Mouse (Mus musculus) brain, embryonic 14.5 days (tissue): ENCODE results near the gene Zdhhc18.

Experiments used
- CTCF ChIP-seq: fragments of 200-500 bp; IDR thresholded peaks from 2 replicates; pipeline ENCODE4 v1.5.1; 2012; ENCODE audit warnings: inconsistent platforms, mild to moderate bottlenecking, moderate library complexity, borderline replicate concordance; ENCODE audit not compliant: insufficient read depth, insufficient read length; ENCODE audit errors: extremely low read depth
- POLR2A ChIP-seq: fragments of 200-500 bp; IDR thresholded peaks from 2 replicates; pipeline ENCODE4 v1.6.1; 2012; ENCODE audit warnings: mild to moderate bottlenecking, inconsistent platforms, borderline replicate concordance; ENCODE audit not compliant: poor library complexity, insufficient read depth, insufficient read length, severe bottlenecking; ENCODE audit errors: extremely low read depth

GRCm38 (mm10) chr4:133599116-133599515 is 50.8 kb downstream of the Zdhhc18 start:
- TF ChIP-seq CTCF (no peak), POLR2A (no peak)
